Mouse (Mus musculus) lung, embryonic 15.5 days (tissue): ENCODE data around the gene Trappc13. TPM values are rescaled to one million over a fixed set of nuclear protein-coding genes. Genes with fewer than 3 reads are reported as not detected.

Experiments used
- ATAC-seq: fragments of 200-750 bp; cut with Nextera tagmentation; 2 replicates; pipeline ENCODE4 v1.8.0; 2017; ENCODE audit warnings: moderate number of reproducible peaks, borderline replicate concordance; ENCODE audit not compliant: low FRiP score, low TSS enrichment; ENCODE audit errors: extremely low read depth
- H3K27ac ChIP-seq: fragments of 300-500 bp; sonication (generic); 2 replicates; pipeline ENCODE4 v1.5.1; 2015; ENCODE audit warnings: moderate library complexity, mild to moderate bottlenecking, inconsistent platforms
- H3K27me3 ChIP-seq: fragments of 300-500 bp; sonication (generic); 2 replicates; pipeline ENCODE4 v1.6.1; 2015; ENCODE audit warnings: inconsistent platforms
- H3K36me3 ChIP-seq: fragments of 300-500 bp; sonication (generic); 2 replicates; pipeline ENCODE4 v1.6.1; 2015; ENCODE audit warnings: inconsistent platforms
- H3K4me1 ChIP-seq: fragments of 300-500 bp; sonication (generic); 2 replicates; pipeline ENCODE4 v1.6.1; 2015; ENCODE audit warnings: inconsistent platforms
- H3K4me2 ChIP-seq: fragments of 300-500 bp; sonication (generic); 2 replicates; pipeline ENCODE4 v1.6.1; 2015; ENCODE audit warnings: inconsistent platforms, mild to moderate bottlenecking, moderate library complexity
- H3K4me3 ChIP-seq: fragments of 300-500 bp; sonication (generic); 2 replicates; pipeline ENCODE4 v1.5.1; 2015; ENCODE audit warnings: mild to moderate bottlenecking, inconsistent platforms
- H3K9ac ChIP-seq: fragments of 300-500 bp; sonication (generic); 2 replicates; pipeline ENCODE4 v1.6.1; 2015; ENCODE audit warnings: inconsistent platforms
- H3K9me3 ChIP-seq: fragments of 300-500 bp; sonication (generic); 2 replicates; pipeline ENCODE4 v1.6.1; 2016; ENCODE audit warnings: inconsistent platforms
- WGBS: fragments of 180-500 bp; shearing (Covaris S2); methylation state at CpG from one replicate; pipeline ENCODE4 v1.1.7; 2015; 5-methylcytosine and 5-hydroxymethylcytosine counted together
- polyA plus RNA-seq: library from polyadenylated mRNA; unstranded; fragments of >200 nt; fragmentation: Nextera tagmentation; extraction: Ambion mirVana; gene quantifications from 2 replicates; pipeline ENCODE4 v1.2.1, GENCODE M21; 2015

Gene Trappc13
- polyA plus RNA-seq, 1 experiment from 2014 or later: 63.8 TPM

- H3K36me3 ChIP-seq: peaks cover 18% of the 10 kb centered on the region
- WGBS: 94% methylated on average over 5 of the region's 5 CpGs
- H3K4me2 ChIP-seq: no peak overlapping the region
- H3K9ac ChIP-seq: no peak overlapping the region
- no peak for ATAC-seq
- H3K27me3 ChIP-seq: no peaks in the 10 kb centered on the region
- H3K9me3 ChIP-seq: no peaks in the 10 kb centered on the region
- H3K4me1 ChIP-seq: no peaks in the 10 kb centered on the region
- no peak overlapping the region for H3K4me3 ChIP-seq
- no peak overlapping the region for H3K27ac ChIP-seq
Measured at GRCm38 (mm10) chr13:104154180-104154579, 24.1 kb downstream of the Trappc13 start.

- H3K9me3 ChIP-seq: no peaks in the 10 kb centered on the region
- no peaks in the 10 kb centered on the region for H3K27me3 ChIP-seq
- no peak for ATAC-seq
- 92% methylated on average over 3 of the region's 3 CpGs for WGBS
- H3K4me2 ChIP-seq: no peak overlapping the region
- H3K36me3 ChIP-seq: peaks cover 74% of the 10 kb centered on the region
- no peak overlapping the region for H3K4me3 ChIP-seq
- no peaks in the 10 kb centered on the region for H3K4me1 ChIP-seq
- H3K9ac ChIP-seq: no peak overlapping the region
- H3K27ac ChIP-seq: no peak overlapping the region
Measured at GRCm38 (mm10) chr13:104145646-104146045, 32.6 kb downstream of the Trappc13 start.

GRCm38 (mm10) chr13:104144871-104145270, 33.4 kb downstream of the Trappc13 start:
- H3K36me3 ChIP-seq: peaks cover 75% of the 10 kb centered on the region
- H3K27ac ChIP-seq: no peak overlapping the region
- no peaks in the 10 kb centered on the region for H3K27me3 ChIP-seq
- H3K9me3 ChIP-seq: no peaks in the 10 kb centered on the region
- H3K4me2 ChIP-seq: no peak overlapping the region
- no peak overlapping the region for H3K4me3 ChIP-seq
- no peak overlapping the region for H3K9ac ChIP-seq
- 74% methylated on average over 9 of the region's 9 CpGs for WGBS
- no peaks in the 10 kb centered on the region for H3K4me1 ChIP-seq
- ATAC-seq: no peak

- no peak for ATAC-seq
- H3K4me2 ChIP-seq: peak overlapping the region; percentile 23; the same call in 1 of the 2 replicates
Measured at GRCm38 (mm10) chr13:104139369-104140209, 38.7 kb downstream of the Trappc13 start.

GRCm38 (mm10) chr13:104134510-104135085, 43.7 kb downstream of the Trappc13 start:
- no peak for ATAC-seq
- H3K9ac ChIP-seq: no peak overlapping the region
- no peak overlapping the region for H3K4me2 ChIP-seq
- no peaks in the 10 kb centered on the region for H3K9me3 ChIP-seq
- H3K27me3 ChIP-seq: no peaks in the 10 kb centered on the region
- H3K36me3 ChIP-seq: no peaks in the 10 kb centered on the region
- no peaks in the 10 kb centered on the region for H3K4me1 ChIP-seq
- H3K27ac ChIP-seq: no peak overlapping the region
- no peak overlapping the region for H3K4me3 ChIP-seq
- 80% methylated on average over 4 of the region's 4 CpGs for WGBS

More at GRCm38 (mm10) chr13:104139369-104140209, 38.7 kb downstream of the Trappc13 start:
- no peaks in the 10 kb centered on the region for H3K9me3 ChIP-seq
- H3K36me3 ChIP-seq: peaks cover 33% of the 10 kb centered on the region
- H3K4me3 ChIP-seq: no peak overlapping the region
- H3K27me3 ChIP-seq: no peaks in the 10 kb centered on the region
- no peak overlapping the region for H3K27ac ChIP-seq
- WGBS: 33% methylated on average over 13 of the region's 13 CpGs
- no peak overlapping the region for H3K9ac ChIP-seq
- no peaks in the 10 kb centered on the region for H3K4me1 ChIP-seq

- H3K4me3 ChIP-seq: no peak overlapping the region
- WGBS: 85% methylated on average over 2 of the region's 2 CpGs
- no peaks in the 10 kb centered on the region for H3K36me3 ChIP-seq
- no peak for ATAC-seq
- H3K27me3 ChIP-seq: no peaks in the 10 kb centered on the region
- H3K4me2 ChIP-seq: no peak overlapping the region
- H3K9me3 ChIP-seq: no peaks in the 10 kb centered on the region
- no peak overlapping the region for H3K9ac ChIP-seq
- no peak overlapping the region for H3K27ac ChIP-seq
- H3K4me1 ChIP-seq: no peaks in the 10 kb centered on the region
Measured at GRCm38 (mm10) chr13:104132561-104132960, 45.7 kb downstream of the Trappc13 start.

- 92% methylated on average over 20 of the region's 20 CpGs for WGBS
- no peak for ATAC-seq
- Histone ChIP-seq H3K9me3 (no peaks in the 10 kb centered on the region), H3K27ac (no peak overlapping the region), H3K27me3 (no peaks in the 10 kb centered on the region), H3K4me3 (no peak overlapping the region), H3K36me3 (no peaks in the 10 kb centered on the region), H3K4me1 (no peaks in the 10 kb centered on the region), H3K9ac (no peak overlapping the region), H3K4me2 (no peak overlapping the region)
Measured at GRCm38 (mm10) chr13:104123662-104124381, 54.4 kb downstream of the Trappc13 start.

GRCm38 (mm10) chr13:104122078-104122840, 56.0 kb downstream of the Trappc13 start:
- Histone ChIP-seq H3K27ac (no peak overlapping the region), H3K4me1 (no peaks in the 10 kb centered on the region), H3K4me2 (no peak overlapping the region), H3K27me3 (no peaks in the 10 kb centered on the region), H3K9ac (no peak overlapping the region), H3K9me3 (no peaks in the 10 kb centered on the region), H3K4me3 (no peak overlapping the region), H3K36me3 (0 out of 2 replicates have a peak, but pooled peaks cover 3% of the 10 kb centered on the region)
- ATAC-seq: no peak
- 46% methylated on average over 17 of the region's 17 CpGs for WGBS

- peaks cover 15% of the 10 kb centered on the region for H3K4me1 ChIP-seq
- no peak overlapping the region for H3K4me2 ChIP-seq
- no peaks in the 10 kb centered on the region for H3K27me3 ChIP-seq
- H3K9ac ChIP-seq: no peak overlapping the region
- 91% methylated on average over 2 of the region's 2 CpGs for WGBS
- H3K27ac ChIP-seq: no peak overlapping the region
- 0 out of 2 replicates have a peak, but pooled peaks cover 3% of the 10 kb centered on the region for H3K36me3 ChIP-seq
- no peak overlapping the region for H3K4me3 ChIP-seq
- no peak for ATAC-seq
- H3K9me3 ChIP-seq: no peaks in the 10 kb centered on the region
Measured at GRCm38 (mm10) chr13:104114827-104115226, 63.4 kb downstream of the Trappc13 start.

- Histone ChIP-seq H3K4me2 (no peak overlapping the region), H3K9me3 (no peaks in the 10 kb centered on the region), H3K36me3 (0 out of 2 replicates have a peak, but pooled peaks cover 3% of the 10 kb centered on the region), H3K27ac (no peak overlapping the region), H3K4me3 (no peak overlapping the region), H3K27me3 (no peaks in the 10 kb centered on the region), H3K9ac (no peak overlapping the region), H3K4me1 (peaks cover 15% of the 10 kb centered on the region)
- 94% methylated on average over 4 of the region's 4 CpGs for WGBS
- ATAC-seq: no peak
Measured at GRCm38 (mm10) chr13:104113782-104114181, 64.5 kb downstream of the Trappc13 start.

GRCm38 (mm10) chr13:104112266-104112900, 65.9 kb downstream of the Trappc13 start:
- Histone ChIP-seq H3K27ac (no peak overlapping the region), H3K4me3 (no peak overlapping the region), H3K4me2 (no peak overlapping the region), H3K27me3 (no peaks in the 10 kb centered on the region), H3K9ac (no peak overlapping the region), H3K36me3 (no peaks in the 10 kb centered on the region), H3K4me1 (peaks cover 20% of the 10 kb centered on the region), H3K9me3 (no peaks in the 10 kb centered on the region)
- WGBS: 55% methylated on average over 12 of the region's 12 CpGs
- ATAC-seq: no peak
